Mouse (Mus musculus) kidney, adult 2 months (tissue): ENCODE data around the gene Psmd3.

ENCODE experiments used
- CTCF ChIP-seq: fragments of 200-500 bp; conservative IDR thresholded peaks from 2 replicates; pipeline ENCODE4 v1.5.1; 2011; ENCODE audit warnings: low read depth, mild to moderate bottlenecking, control low read depth, low read length, moderate library complexity, mixed read lengths; ENCODE audit not compliant: insufficient read depth, insufficient read length
- POLR2A ChIP-seq: fragments of 200-500 bp; IDR thresholded peaks from one replicate; pipeline ENCODE4 v1.6.1; 2011; ENCODE audit warnings: low read depth, low read length, control low read depth

- no peak for TF ChIP-seq CTCF
- no peak for TF ChIP-seq POLR2A
Measured at GRCm38 (mm10) chr11:98713703-98714102, 31.3 kb downstream of the Psmd3 start.
